Mouse (Mus musculus) midbrain, embryonic 14.5 days (tissue): ENCODE results near the gene Gm47969. TPM values are rescaled to one million over a fixed set of nuclear protein-coding genes. Genes with fewer than 3 reads are reported as not detected.

ENCODE experiments used
- ATAC-seq: fragments of 200-750 bp; cut with Nextera tagmentation; 2 replicates; pipeline ENCODE4 v1.8.0; 2017; ENCODE audit warnings: moderate number of reproducible peaks, moderate library complexity; ENCODE audit not compliant: low FRiP score, low TSS enrichment
- DNase-seq: peaks from one replicate; pipeline ENCODE4 v3.0.0-alpha.2; 2015
- H3K27ac ChIP-seq: fragments of 300-500 bp; sonication (generic); replicated peaks from 2 replicates; pipeline ENCODE4 v1.5.1; 2014; ENCODE audit warnings: mild to moderate bottlenecking, low read depth, low read length, moderate library complexity
- H3K27me3 ChIP-seq: fragments of 300-500 bp; sonication (generic); 2 replicates; pipeline ENCODE4 v1.6.1; 2014; ENCODE audit warnings: low read length, control low read depth, mixed read lengths; ENCODE audit not compliant: control insufficient read depth, insufficient read depth
- H3K36me3 ChIP-seq: fragments of 300-500 bp; sonication (generic); 2 replicates; pipeline ENCODE4 v1.6.1; 2014; ENCODE audit warnings: low read length, control low read depth; ENCODE audit not compliant: control insufficient read depth, insufficient read depth
- H3K4me1 ChIP-seq: fragments of 300-500 bp; sonication (generic); 2 replicates; pipeline ENCODE4 v1.6.1; 2014; ENCODE audit warnings: mild to moderate bottlenecking, antibody characterized with exemption, low read length, control low read depth; ENCODE audit not compliant: control insufficient read depth, insufficient read depth
- H3K4me2 ChIP-seq: fragments of 300-500 bp; sonication (generic); 2 replicates; pipeline ENCODE4 v1.6.1; 2014; ENCODE audit warnings: mild to moderate bottlenecking, low read length, moderate library complexity
- H3K4me3 ChIP-seq: fragments of 300-500 bp; sonication (generic); replicated peaks from 2 replicates; pipeline ENCODE4 v1.5.1; 2014; ENCODE audit warnings: low read depth, low read length
- H3K9ac ChIP-seq: fragments of 300-500 bp; sonication (generic); replicated peaks from 2 replicates; pipeline ENCODE4 v1.6.1; 2014; ENCODE audit warnings: mild to moderate bottlenecking, low read length, moderate library complexity
- H3K9me3 ChIP-seq: fragments of 300-500 bp; sonication (generic); 2 replicates; pipeline ENCODE4 v1.6.1; 2016; ENCODE audit warnings: low read length, control low read depth, mixed read lengths; ENCODE audit not compliant: control insufficient read depth
- WGBS: fragments of 180-500 bp; shearing (Covaris S2); extraction: QIAGEN DNeasy Blood & Tissue Kit; methylation state at CpG from one replicate; pipeline ENCODE4 v1.1.7; 2014; 5-methylcytosine and 5-hydroxymethylcytosine counted together
- polyA plus RNA-seq: library from polyadenylated mRNA; unstranded; fragments of >200 nt; fragmentation: Nextera tagmentation; extraction: Ambion mirVana; gene quantifications from 2 replicates; pipeline ENCODE4 v1.2.1, GENCODE M21; 2014

The Gm47969 gene
- polyA plus RNA-seq, 1 experiment from 2014 or later, result not detected

DNA sequence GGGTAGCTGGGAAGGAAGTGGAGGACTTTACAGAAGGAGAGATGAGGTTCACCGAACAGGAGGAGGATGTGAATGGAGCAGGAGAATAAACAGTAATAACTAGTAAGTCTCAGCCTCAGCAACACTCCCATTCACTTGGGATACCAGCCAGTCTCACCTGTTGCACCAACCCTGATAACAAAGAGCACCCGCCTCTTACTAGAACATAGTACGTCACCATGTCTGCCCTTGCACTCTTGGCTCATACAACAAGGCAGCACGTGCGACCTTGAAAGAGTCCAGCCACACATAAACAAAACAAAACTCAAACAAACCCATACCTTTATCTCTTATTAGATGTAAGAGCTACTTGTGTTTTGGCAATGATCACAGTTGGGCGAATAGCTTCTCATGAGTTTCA is 12.2 kb upstream of the Gm47969 start:
- H3K27ac ChIP-seq, result no peak overlapping the region
- no peaks in the 10 kb centered on the region for H3K9me3 ChIP-seq
- DNase-seq (no peak), ATAC-seq (no peak)
- no peaks in the 10 kb centered on the region for H3K36me3 ChIP-seq
- H3K27me3 ChIP-seq, result no peaks in the 10 kb centered on the region; the same call in 1 of the 2 replicates
- no peak overlapping the region for H3K4me3 ChIP-seq
- 94% methylated on average over 6 of the region's 6 CpGs for WGBS
- H3K9ac ChIP-seq, result no peak overlapping the region
- H3K4me1 ChIP-seq, result no peaks in the 10 kb centered on the region
- H3K4me2 ChIP-seq, result no peak overlapping the region

DNA sequence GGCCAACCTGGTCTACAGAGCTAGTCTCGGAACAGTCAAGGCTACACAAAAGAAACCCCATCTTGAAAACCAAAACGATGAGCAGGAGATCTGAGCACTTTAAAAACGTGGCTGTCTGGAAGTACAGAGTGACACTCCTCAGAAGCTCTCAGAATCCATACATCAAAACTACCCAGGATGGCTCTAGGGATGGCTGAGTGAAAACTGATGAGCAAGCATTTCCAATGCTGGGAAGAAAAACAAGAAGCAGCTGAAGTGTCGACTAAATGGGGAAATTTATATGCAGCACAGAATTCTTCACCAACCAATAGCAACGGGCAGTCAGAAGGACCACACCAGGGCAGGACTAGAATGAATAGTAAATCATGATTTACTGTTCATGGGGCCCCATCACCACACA is 10.2 kb upstream of the Gm47969 start:
- H3K27ac ChIP-seq, result no peak overlapping the region
- no peak overlapping the region for H3K4me2 ChIP-seq
- 62% methylated on average over 5 of the region's 5 CpGs for WGBS
- no peaks in the 10 kb centered on the region for H3K36me3 ChIP-seq
- DNase-seq (no peak), ATAC-seq (no peak)
- 0 out of 2 replicates have a peak, but pooled peaks cover 3% of the 10 kb centered on the region for H3K4me1 ChIP-seq
- H3K9me3 ChIP-seq, result no peaks in the 10 kb centered on the region
- H3K27me3 ChIP-seq, result no peaks in the 10 kb centered on the region; the same call in 1 of the 2 replicates
- no peak overlapping the region for H3K9ac ChIP-seq
- no peak overlapping the region for H3K4me3 ChIP-seq

- H3K4me3 ChIP-seq, result no peak overlapping the region
- no peaks in the 10 kb centered on the region for H3K36me3 ChIP-seq
- DNase-seq (no peak), ATAC-seq (no peak)
- no peaks in the 10 kb centered on the region for H3K9me3 ChIP-seq
- WGBS, result 67% methylated on average over 11 of the region's 11 CpGs
- H3K27ac ChIP-seq, result no peak overlapping the region
- no peaks in the 10 kb centered on the region; the same call in 1 of the 2 replicates for H3K27me3 ChIP-seq
- H3K4me1 ChIP-seq, result 0 out of 2 replicates have a peak, but pooled peaks cover 3% of the 10 kb centered on the region
- H3K9ac ChIP-seq, result no peak overlapping the region
- peak overlapping the region; percentile 73; the same call in 1 of the 2 replicates for H3K4me2 ChIP-seq
Observed at GRCm38 (mm10) chr1:83036892-83037667, 7.7 kb upstream of the Gm47969 start.

GRCm38 (mm10) chr1:83038109-83038672 is 6.5 kb upstream of the Gm47969 start, which contains the start of gene Slc19a3:
TSS of gene Slc19a3 (minus strand) at chr1:83038448.
- H3K27ac ChIP-seq, result no peak within 1 kb of the TSS

GRCm38 (mm10) chr1:83039080-83039479 is 5.7 kb upstream of the Gm47969 start:
- ATAC-seq (no peak), DNase-seq (no peak)
- 83% methylated on average over 4 of the region's 4 CpGs for WGBS
- H3K4me3 ChIP-seq, result no peak overlapping the region
- H3K9ac ChIP-seq, result no peak overlapping the region
- H3K4me2 ChIP-seq, result no peak overlapping the region
- H3K27me3 ChIP-seq, result no peaks in the 10 kb centered on the region; the same call in 1 of the 2 replicates
- H3K9me3 ChIP-seq, result no peaks in the 10 kb centered on the region
- 0 out of 2 replicates have a peak, but pooled peaks cover 3% of the 10 kb centered on the region for H3K4me1 ChIP-seq
- no peaks in the 10 kb centered on the region for H3K36me3 ChIP-seq
- no peak overlapping the region for H3K27ac ChIP-seq

More at GRCm38 (mm10) chr1:83038109-83038672, 6.5 kb upstream of the Gm47969 start, which contains the start of gene Slc19a3:
- Histone ChIP-seq H3K4me3 (peak within 1 kb of the TSS; percentile 47), H3K4me1 (0 out of 2 replicates have a peak, but pooled peaks cover 3% of the 10 kb centered on the region), H3K27me3 (no peaks in the 10 kb centered on the region; the same call in 1 of the 2 replicates), H3K4me2 (peak within 1 kb of the TSS; percentile 73), H3K9me3 (no peaks in the 10 kb centered on the region), H3K36me3 (no peaks in the 10 kb centered on the region), H3K9ac (peak within 1 kb of the TSS; percentile 48)
- ATAC-seq (peak; percentile 84), DNase-seq (peak; percentile 80)
- WGBS, result under 1% methylated on average over 25 of the region's 25 CpGs

- H3K9me3 ChIP-seq, result no peaks in the 10 kb centered on the region
- ATAC-seq (no peak), DNase-seq (no peak)
- no peak within 1 kb of the TSS for H3K4me2 ChIP-seq
- no peak within 1 kb of the TSS for H3K4me3 ChIP-seq
- H3K4me1 ChIP-seq, result 0 out of 2 replicates have a peak, but pooled peaks cover 3% of the 10 kb centered on the region
- no peaks in the 10 kb centered on the region for H3K27me3 ChIP-seq
- no peak within 1 kb of the TSS for H3K9ac ChIP-seq
- WGBS, result 95% methylated on average over 2 of the region's 2 CpGs
- H3K27ac ChIP-seq, result no peak within 1 kb of the TSS
- no peaks in the 10 kb centered on the region for H3K36me3 ChIP-seq
Observed at GRCm38 (mm10) chr1:83042380-83042779, 2.4 kb upstream of the Gm47969 start, which contains the start of gene Krtap28-10. TSS of gene Krtap28-10 (minus strand) at chr1:83042480.

- Histone ChIP-seq H3K4me2 (no peak overlapping the region), H3K9ac (no peak overlapping the region), H3K4me1 (no peaks in the 10 kb centered on the region), H3K27ac (no peak overlapping the region), H3K27me3 (no peaks in the 10 kb centered on the region), H3K4me3 (no peak overlapping the region), H3K36me3 (no peaks in the 10 kb centered on the region), H3K9me3 (no peaks in the 10 kb centered on the region)
- DNase-seq, result no peak
- WGBS, result 58% methylated on average over 1 of the region's 1 CpGs
- ATAC-seq, result no peak
Observed at GRCm38 (mm10) chr1:83058481-83058880, 13.7 kb downstream of the Gm47969 start.

GRCm38 (mm10) chr1:83059278-83059677 is 14.5 kb downstream of the Gm47969 start, which contains the start of gene A030005K14Rik:
TSS of gene A030005K14Rik (minus strand) at chr1:83059378.
- no peaks in the 10 kb centered on the region for H3K4me1 ChIP-seq
- H3K9ac ChIP-seq, result no peak within 1 kb of the TSS
- no peaks in the 10 kb centered on the region for H3K36me3 ChIP-seq
- no peaks in the 10 kb centered on the region for H3K9me3 ChIP-seq
- no peak within 1 kb of the TSS for H3K27ac ChIP-seq
- no peak within 1 kb of the TSS for H3K4me2 ChIP-seq
- no peak for ATAC-seq
- 89% methylated on average over 9 of the region's 9 CpGs for WGBS
- no peak for DNase-seq
- H3K27me3 ChIP-seq, result no peaks in the 10 kb centered on the region
- H3K4me3 ChIP-seq, result no peak within 1 kb of the TSS
